Mouse (Mus musculus) neural tube, embryonic 12.5 days (tissue): ENCODE results near the gene Gm21762. TPM values are rescaled to one million over a fixed set of nuclear protein-coding genes. Genes with fewer than 3 reads are reported as not detected.
"Not testable (repeated sequence)": the region's sequence is repeated elsewhere in the genome, so short reads cannot be mapped to it uniquely, and the experiment has no call there.

Experiments used
- ATAC-seq: fragments of 200-750 bp; cut with Nextera tagmentation; 2 replicates; pipeline ENCODE4 v1.8.0; 2017; ENCODE audit warnings: low read depth, mild to moderate bottlenecking, moderate TSS enrichment, moderate library complexity; ENCODE audit not compliant: low FRiP score
- H3K27ac ChIP-seq: fragments of 300-500 bp; sonication (generic); 2 replicates; pipeline ENCODE4 v1.5.1; 2016
- H3K27me3 ChIP-seq: fragments of 300-500 bp; sonication (generic); replicated peaks from 2 replicates; pipeline ENCODE4 v1.6.1; 2016; ENCODE audit warnings: mild to moderate bottlenecking
- H3K36me3 ChIP-seq: fragments of 300-500 bp; sonication (generic); 2 replicates; pipeline ENCODE4 v1.6.1; 2016; ENCODE audit warnings: mild to moderate bottlenecking
- H3K4me1 ChIP-seq: fragments of 300-500 bp; sonication (generic); 2 replicates; pipeline ENCODE4 v1.6.1; 2016
- H3K4me2 ChIP-seq: fragments of 300-500 bp; sonication (generic); replicated peaks from 2 replicates; pipeline ENCODE4 v1.6.1; 2016; ENCODE audit warnings: mild to moderate bottlenecking
- H3K4me3 ChIP-seq: fragments of 300-500 bp; sonication (generic); 2 replicates; pipeline ENCODE4 v1.5.1; 2016
- H3K9ac ChIP-seq: fragments of 300-500 bp; sonication (generic); 2 replicates; pipeline ENCODE4 v1.6.1; 2016; ENCODE audit warnings: mild to moderate bottlenecking
- H3K9me3 ChIP-seq: fragments of 300-500 bp; sonication (generic); 2 replicates; pipeline ENCODE4 v1.6.1; 2016; ENCODE audit warnings: mild to moderate bottlenecking
- WGBS: fragments of 180-500 bp; shearing (Covaris S2); methylation state at CpG from one replicate; pipeline ENCODE4 v1.1.7; 2016; 5-methylcytosine and 5-hydroxymethylcytosine counted together
- polyA plus RNA-seq: library from polyadenylated mRNA; unstranded; fragments of >200 nt; fragmentation: Nextera tagmentation; extraction: Ambion mirVana; gene quantifications from 2 replicates; pipeline ENCODE4 v1.2.1, GENCODE M21; 2016

The Gm21762 gene
- polyA plus RNA-seq, 1 experiment from 2014 or later, result not detected

- H3K4me3 ChIP-seq, H3K27ac ChIP-seq, H3K9ac ChIP-seq, H3K4me1 ChIP-seq, ATAC-seq, H3K36me3 ChIP-seq, H3K27me3 ChIP-seq, H3K4me2 ChIP-seq, H3K9me3 ChIP-seq: not testable (repeated sequence)
- 63% methylated on average over 5 of the region's 5 CpGs for WGBS
Observed at GRCm38 (mm10) chr13:120168301-120168700, 47.4 kb downstream of the Gm21762 start.

Other genes with a start within 250 kb of the Gm21762 start
- gene Gm36079, start 188.9 kb downstream of the Gm21762 start, polyA plus RNA-seq, result not detected in 2 replicates
- not detected in 2 replicates for gene Gm21188, start 163.8 kb downstream of the Gm21762 start, polyA plus RNA-seq
- gene Gm20767, start 75.7 kb downstream of the Gm21762 start, polyA plus RNA-seq, result not detected in 2 replicates
- not detected in 2 replicates for gene Gm21818, start 43.5 kb downstream of the Gm21762 start, polyA plus RNA-seq
- gene Gm21731, start 23.2 kb upstream of the Gm21762 start, polyA plus RNA-seq, result not detected in 2 replicates
- gene AF067061, start 47.2 kb upstream of the Gm21762 start, polyA plus RNA-seq, result not detected in 2 replicates
- gene BC147527, start 84.4 kb upstream of the Gm21762 start, polyA plus RNA-seq, result 0.17 and 0.32 TPM in 2 replicates
- not detected in 2 replicates for gene Tcstv3, start 100.9 kb upstream of the Gm21762 start, polyA plus RNA-seq